Mouse (Mus musculus): ENCODE results near the gene Ddost. TPM values are rescaled to one million over a fixed set of nuclear protein-coding genes. Genes with fewer than 3 reads are reported as not detected.

Ddost gene
- 274 and 292 TPM in 2 replicates for polyA plus RNA-seq (2016; fragmentation: Nextera tagmentation; extraction: Ambion mirVana)

GRCm38 (mm10) chr4:138304340-138305104 lies at the start of gene Ddost:
Gene Ddost (plus strand): TSS chr4:138304730.
- no peaks in the 10 kb centered on the region for H3K27me3 ChIP-seq (ENCODE audit: insufficient read depth, poor library complexity, severe bottlenecking)
- peaks cover 37% of the 10 kb centered on the region for H3K4me1 ChIP-seq (replicated peaks)
- peak within 1 kb of the TSS; percentile 97 for H3K4me3 ChIP-seq
- H3K27ac ChIP-seq: peak within 1 kb of the TSS; percentile 94
- peaks cover 32% of the 10 kb centered on the region for H3K36me3 ChIP-seq
- no peaks in the 10 kb centered on the region for H3K9me3 ChIP-seq
- WGBS: under 1% methylated on average over 64 of the region's 64 CpGs
- DNase-seq (ENCODE audit: low spot score): peak; percentile 99

GRCm38 (mm10) chr4:138257116-138257687 lies 47.3 kb upstream of the Ddost start:
- peaks cover 91% of the 10 kb centered on the region for H3K27me3 ChIP-seq (ENCODE audit: insufficient read depth, poor library complexity, severe bottlenecking)

DNA sequence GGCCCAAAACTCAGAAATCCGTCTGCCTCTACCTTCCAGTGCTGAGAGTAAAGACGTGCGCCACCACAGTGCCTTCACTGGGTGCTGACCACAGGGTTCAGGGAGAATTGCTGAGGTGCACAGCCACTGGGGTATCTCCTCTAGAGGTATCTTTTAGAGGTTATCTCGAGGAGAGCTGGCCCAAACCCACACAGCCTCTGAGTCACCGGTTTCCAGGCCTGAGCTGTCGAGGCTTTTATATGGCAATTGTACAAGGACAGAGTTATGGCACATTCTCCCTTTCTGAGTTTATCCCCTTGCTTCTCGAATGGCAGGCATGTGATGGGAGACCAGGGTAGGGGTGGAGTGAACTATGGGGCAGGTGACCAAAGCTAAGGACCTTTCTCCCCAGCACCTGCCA lies 45.9 kb upstream of the Ddost start:
- peaks cover 7% of the 10 kb centered on the region; the same call in 1 of the 2 replicates for H3K36me3 ChIP-seq
- H3K4me3 ChIP-seq: no peak overlapping the region
- DNase-seq (ENCODE audit: low spot score): no peak
- H3K27ac ChIP-seq: no peak overlapping the region
- WGBS: 84% methylated on average over 7 of the region's 7 CpGs
- H3K27me3 ChIP-seq (ENCODE audit: insufficient read depth, poor library complexity, severe bottlenecking): peaks cover 88% of the 10 kb centered on the region
- H3K4me1 ChIP-seq (replicated peaks): peaks cover 27% of the 10 kb centered on the region
- H3K9me3 ChIP-seq: no peaks in the 10 kb centered on the region

More at GRCm38 (mm10) chr4:138257116-138257687, 47.3 kb upstream of the Ddost start:
- H3K36me3 ChIP-seq: peaks cover 7% of the 10 kb centered on the region; the same call in 1 of the 2 replicates
- WGBS: 86% methylated on average over 22 of the region's 22 CpGs
- H3K27ac ChIP-seq: no peak overlapping the region
- no peaks in the 10 kb centered on the region for H3K9me3 ChIP-seq
- no peak overlapping the region for H3K4me3 ChIP-seq
- H3K4me1 ChIP-seq (replicated peaks): peaks cover 26% of the 10 kb centered on the region
- DNase-seq (ENCODE audit: low spot score): no peak

GRCm38 (mm10) chr4:138259482-138259881 lies 45.0 kb upstream of the Ddost start:
- Histone ChIP-seq H3K4me3 (no peak overlapping the region), H3K27me3 (ENCODE audit: insufficient read depth, poor library complexity, severe bottlenecking) (peaks cover 88% of the 10 kb centered on the region), H3K36me3 (peaks cover 7% of the 10 kb centered on the region; the same call in 1 of the 2 replicates), H3K9me3 (no peaks in the 10 kb centered on the region), H3K27ac (no peak overlapping the region), H3K4me1 (replicated peaks) (peaks cover 27% of the 10 kb centered on the region)
- DNase-seq (ENCODE audit: low spot score): no peak
- WGBS: 76% methylated on average over 5 of the region's 5 CpGs

GRCm38 (mm10) chr4:138261843-138262681 lies 42.5 kb upstream of the Ddost start:
- Histone ChIP-seq H3K27me3 (ENCODE audit: insufficient read depth, poor library complexity, severe bottlenecking) (peaks cover 72% of the 10 kb centered on the region), H3K36me3 (peaks cover 7% of the 10 kb centered on the region; the same call in 1 of the 2 replicates), H3K4me1 (replicated peaks) (peaks cover 27% of the 10 kb centered on the region), H3K4me3 (peak overlapping the region; percentile 72), H3K9me3 (no peaks in the 10 kb centered on the region), H3K27ac (peak overlapping the region; percentile 77)
- DNase-seq (ENCODE audit: low spot score): peak; percentile 94
- WGBS: under 1% methylated on average over 78 of the region's 78 CpGs

DNA sequence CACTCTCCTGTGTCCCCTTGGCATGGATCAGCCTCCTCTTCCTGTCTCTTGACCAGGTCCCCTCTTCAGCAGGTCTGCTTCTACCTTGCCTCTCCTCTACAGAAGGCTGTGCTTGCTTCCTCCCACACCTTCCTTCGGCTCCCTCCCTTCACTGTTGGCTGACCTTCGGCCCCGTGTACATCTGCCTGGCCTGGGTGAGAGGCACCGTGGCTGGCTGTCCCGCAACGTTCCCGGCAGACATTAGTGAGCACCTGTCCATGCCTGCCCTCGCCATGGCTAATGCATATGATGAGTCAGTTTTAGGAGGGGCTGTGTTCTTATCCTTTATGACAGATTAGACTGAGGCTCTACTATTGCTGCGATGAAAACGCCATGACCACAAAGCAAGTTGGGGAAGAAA lies 36.7 kb upstream of the Ddost start:
- Histone ChIP-seq H3K27me3 (ENCODE audit: insufficient read depth, poor library complexity, severe bottlenecking) (peaks cover 25% of the 10 kb centered on the region), H3K27ac (no peak overlapping the region), H3K4me1 (replicated peaks) (peaks cover 5% of the 10 kb centered on the region), H3K4me3 (no peak overlapping the region), H3K9me3 (no peaks in the 10 kb centered on the region), H3K36me3 (no peaks in the 10 kb centered on the region)
- DNase-seq (ENCODE audit: low spot score): no peak
- WGBS: 90% methylated on average over 10 of the region's 10 CpGs

DNA sequence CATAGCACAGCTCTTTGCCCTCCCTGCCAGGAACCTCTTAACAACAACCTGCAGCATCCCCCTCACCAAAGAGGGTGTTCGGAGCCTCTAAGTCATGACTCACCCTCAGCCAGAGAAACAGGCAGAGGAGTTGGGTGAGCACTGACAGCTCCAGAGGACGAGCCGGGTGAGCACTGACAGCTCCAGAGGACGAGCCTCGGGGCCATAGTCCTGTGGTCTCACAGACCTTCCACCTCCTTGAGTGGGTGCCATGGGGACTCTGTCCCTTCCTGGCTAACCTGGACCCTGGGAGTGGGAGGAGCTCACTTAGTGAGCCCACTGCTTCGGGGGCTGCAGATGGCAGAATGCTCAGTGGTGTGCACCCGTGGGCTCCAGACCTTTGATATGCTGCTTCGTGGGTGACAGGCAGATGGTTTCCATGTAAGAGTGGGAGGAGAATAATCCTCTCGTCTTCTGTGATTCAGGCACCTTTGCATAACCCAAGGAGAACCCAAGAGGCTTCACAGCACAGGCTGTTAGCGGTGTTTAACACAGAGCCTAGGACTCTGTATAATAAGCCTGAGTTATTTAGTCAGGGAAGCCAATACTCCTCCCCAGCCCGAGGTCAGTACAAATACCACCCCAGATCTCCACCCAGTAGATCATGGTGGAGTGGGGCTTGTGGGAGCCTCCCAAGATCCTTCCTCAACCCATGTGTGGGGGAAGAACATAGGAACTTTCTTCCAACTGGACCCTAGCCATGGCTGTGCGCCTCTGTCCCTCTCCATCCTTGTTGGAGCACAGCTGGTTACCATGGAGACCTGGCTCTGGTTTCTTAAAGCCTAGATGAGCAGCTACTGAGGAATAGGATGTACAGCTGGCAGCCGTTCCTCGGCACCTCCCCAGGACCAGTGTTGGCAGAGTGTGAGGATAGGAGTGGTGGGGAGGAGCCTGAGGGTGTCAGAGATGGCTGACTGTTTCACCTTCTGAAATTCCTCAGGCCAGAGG lies 32.2 kb upstream of the Ddost start:
- H3K9me3 ChIP-seq: no peaks in the 10 kb centered on the region
- no peak overlapping the region for H3K4me3 ChIP-seq
- H3K27me3 ChIP-seq (ENCODE audit: insufficient read depth, poor library complexity, severe bottlenecking): no peaks in the 10 kb centered on the region
- H3K27ac ChIP-seq: no peak overlapping the region
- H3K4me1 ChIP-seq (replicated peaks): 0 out of 2 replicates have a peak, but pooled peaks cover 2% of the 10 kb centered on the region
- DNase-seq (ENCODE audit: low spot score): no peak
- WGBS: 75% methylated on average over 14 of the region's 14 CpGs
- H3K36me3 ChIP-seq: no peaks in the 10 kb centered on the region

GRCm38 (mm10) chr4:138278346-138278745 lies 26.2 kb upstream of the Ddost start:
- Histone ChIP-seq H3K9me3 (no peaks in the 10 kb centered on the region), H3K27me3 (ENCODE audit: insufficient read depth, poor library complexity, severe bottlenecking) (0 out of 2 replicates have a peak, but pooled peaks cover 5% of the 10 kb centered on the region), H3K4me3 (no peak overlapping the region), H3K36me3 (no peaks in the 10 kb centered on the region), H3K27ac (no peak overlapping the region), H3K4me1 (replicated peaks) (peaks cover 5% of the 10 kb centered on the region; the same call in 1 of the 2 replicates)
- WGBS: 77% methylated on average over 7 of the region's 7 CpGs
- DNase-seq (ENCODE audit: low spot score): no peak

- 18% methylated on average over 4 of the region's 4 CpGs for WGBS
- no peaks in the 10 kb centered on the region for H3K9me3 ChIP-seq
Observed at GRCm38 (mm10) chr4:138282834-138283233, 21.7 kb upstream of the Ddost start.

DNA sequence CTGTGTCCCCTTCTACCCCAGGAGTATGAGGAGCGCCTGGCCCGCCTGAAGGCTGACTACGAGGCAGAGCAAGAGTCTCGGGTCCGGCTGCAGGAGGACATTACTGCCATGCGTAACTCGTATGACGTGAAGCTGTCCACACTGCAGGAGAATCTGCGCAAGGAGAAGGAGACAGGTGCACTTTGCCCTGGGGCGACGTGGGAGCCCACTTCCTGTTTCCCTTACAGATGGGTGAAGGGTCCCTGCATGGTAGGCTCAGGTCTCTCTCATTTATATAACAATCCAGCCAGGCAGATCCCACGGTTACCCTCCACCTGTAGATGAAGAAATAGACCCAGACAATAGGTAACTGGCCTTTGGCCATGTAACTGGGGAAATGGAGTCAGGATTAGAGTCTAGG lies 18.1 kb upstream of the Ddost start:
- WGBS: 90% methylated on average over 12 of the region's 12 CpGs
- H3K9me3 ChIP-seq: no peaks in the 10 kb centered on the region
- H3K27ac ChIP-seq: no peak overlapping the region
- H3K27me3 ChIP-seq (ENCODE audit: insufficient read depth, poor library complexity, severe bottlenecking): no peaks in the 10 kb centered on the region
- no peak for DNase-seq (ENCODE audit: low spot score)
- H3K4me3 ChIP-seq: no peak overlapping the region
- H3K4me1 ChIP-seq (replicated peaks): peaks cover 11% of the 10 kb centered on the region
- H3K36me3 ChIP-seq: no peaks in the 10 kb centered on the region

More at GRCm38 (mm10) chr4:138282834-138283233, 21.7 kb upstream of the Ddost start:
- peak; percentile 74 for DNase-seq (ENCODE audit: low spot score)
- H3K4me3 ChIP-seq: no peak overlapping the region
- no peak overlapping the region for H3K27ac ChIP-seq
- H3K4me1 ChIP-seq (replicated peaks): peaks cover 9% of the 10 kb centered on the region
- H3K27me3 ChIP-seq (ENCODE audit: insufficient read depth, poor library complexity, severe bottlenecking): 0 out of 2 replicates have a peak, but pooled peaks cover 5% of the 10 kb centered on the region
- no peaks in the 10 kb centered on the region for H3K36me3 ChIP-seq

DNA sequence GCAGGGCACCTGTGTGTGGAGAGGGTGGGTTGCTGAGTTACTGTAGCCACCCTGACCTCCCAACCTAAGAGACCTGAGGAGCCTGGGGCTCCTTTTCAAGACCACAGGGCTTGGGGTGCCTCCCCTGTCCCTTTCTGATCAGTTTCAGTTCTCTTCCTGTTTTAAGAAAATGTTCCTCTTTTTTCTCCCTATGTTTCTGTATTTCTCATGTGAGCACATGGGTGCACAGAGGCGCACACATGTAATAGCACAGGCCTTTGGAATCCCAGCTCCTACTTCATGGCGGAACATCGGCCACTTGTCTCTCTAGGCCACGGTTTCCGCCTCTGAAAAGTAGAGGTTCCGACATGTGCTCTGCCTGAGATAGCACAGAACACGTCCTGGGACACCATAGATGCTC lies 15.8 kb upstream of the Ddost start:
- 89% methylated on average over 7 of the region's 7 CpGs for WGBS

More for the DNA sequence above, 15.8 kb upstream of the Ddost start:
- Histone ChIP-seq H3K9me3 (no peaks in the 10 kb centered on the region), H3K4me3 (no peak overlapping the region), H3K27me3 (ENCODE audit: insufficient read depth, poor library complexity, severe bottlenecking) (no peaks in the 10 kb centered on the region), H3K27ac (no peak overlapping the region), H3K4me1 (replicated peaks) (peaks cover 16% of the 10 kb centered on the region), H3K36me3 (no peaks in the 10 kb centered on the region)
- DNase-seq (ENCODE audit: low spot score): no peak
